Mouse (Mus musculus) brain, adult 2 months (tissue): Measurements from ENCODE around the gene Rpl21.
A peak's percentile ranks its signal among the peaks of the same experiment; 100 is the strongest.

Source experiments
- DNase-seq: peaks from one replicate; pipeline ENCODE4 v3.0.0; 2011; ENCODE audit warnings: low read depth, low spot score

The Rpl21 gene

GRCm38 (mm10) chr5:146832769-146833448 is at the start of gene Rpl21:
Gene Rpl21 (plus strand): TSS chr5:146832890.
- DNase-seq = peak; percentile 98

- DNase-seq = no peak
Measured at GRCm38 (mm10) chr5:146783300-146783699, 49.4 kb upstream of the Rpl21 start.

GRCm38 (mm10) chr5:146783891-146784290 is 48.8 kb upstream of the Rpl21 start:
- DNase-seq = no peak

- DNase-seq = no peak
Measured at GRCm38 (mm10) chr5:146786123-146786522, 46.6 kb upstream of the Rpl21 start.

- DNase-seq = no peak
Measured at GRCm38 (mm10) chr5:146789413-146789812, 43.3 kb upstream of the Rpl21 start.

GRCm38 (mm10) chr5:146790944-146791343 is 41.7 kb upstream of the Rpl21 start:
- DNase-seq = peak; percentile 79

- no peak for DNase-seq
Measured at GRCm38 (mm10) chr5:146792140-146792791, 40.4 kb upstream of the Rpl21 start.

- DNase-seq = no peak
Measured at GRCm38 (mm10) chr5:146793630-146794083, 39.0 kb upstream of the Rpl21 start.

GRCm38 (mm10) chr5:146794084-146794852 is 38.4 kb upstream of the Rpl21 start:
- DNase-seq = no peak

- peak; percentile 98 for DNase-seq
Measured at GRCm38 (mm10) chr5:146794853-146795252, 37.8 kb upstream of the Rpl21 start, which contains the start of gene Usp12. Gene Usp12 (minus strand): TSS chr5:146795006.

- DNase-seq = peak; percentile 67
Measured at GRCm38 (mm10) chr5:146795728-146796127, 37.0 kb upstream of the Rpl21 start.

- DNase-seq = no peak
Measured at GRCm38 (mm10) chr5:146798031-146798430, 34.7 kb upstream of the Rpl21 start.

- DNase-seq = no peak
Measured at GRCm38 (mm10) chr5:146806004-146806430, 26.7 kb upstream of the Rpl21 start.

GRCm38 (mm10) chr5:146809951-146810350 is 22.7 kb upstream of the Rpl21 start:
- DNase-seq = peak; percentile 73

- no peak for DNase-seq
Measured at GRCm38 (mm10) chr5:146812866-146813265, 19.8 kb upstream of the Rpl21 start.

GRCm38 (mm10) chr5:146813421-146813820 is 19.3 kb upstream of the Rpl21 start:
- no peak for DNase-seq

GRCm38 (mm10) chr5:146815394-146815793 is 17.3 kb upstream of the Rpl21 start:
- no peak for DNase-seq

GRCm38 (mm10) chr5:146817583-146817982 is 15.1 kb upstream of the Rpl21 start:
- DNase-seq = peak; percentile 77

GRCm38 (mm10) chr5:146818906-146819623 is 13.6 kb upstream of the Rpl21 start:
- DNase-seq = no peak

- peak; percentile 58 for DNase-seq
Measured at GRCm38 (mm10) chr5:146823005-146823404, 9.7 kb upstream of the Rpl21 start.

- no peak for DNase-seq
Measured at GRCm38 (mm10) chr5:146829528-146829927, 3.2 kb upstream of the Rpl21 start.

- DNase-seq = no peak
Measured at GRCm38 (mm10) chr5:146832435-146832768, 288 bp upstream of the Rpl21 start.
